Mouse (Mus musculus) small intestine, adult 2 months (tissue): ENCODE results near the gene Tnni3k. TPM values are rescaled to one million over a fixed set of nuclear protein-coding genes. Genes with fewer than 3 reads are reported as not detected.

ENCODE experiments used
- H3K27ac ChIP-seq: fragments of 200-500 bp; 2 replicates; pipeline ENCODE4 v1.5.1; 2012; ENCODE audit warnings: low read depth, low read length, control low read depth, inconsistent platforms; ENCODE audit not compliant: insufficient read depth
- H3K27me3 ChIP-seq: fragments of 200-500 bp; 2 replicates; pipeline ENCODE4 v1.6.1; 2012; ENCODE audit warnings: mild to moderate bottlenecking, moderate library complexity, low read length, inconsistent platforms; ENCODE audit not compliant: control insufficient read depth, insufficient read depth
- H3K36me3 ChIP-seq: fragments of 200-500 bp; 2 replicates; pipeline ENCODE4 v1.6.1; 2012; ENCODE audit warnings: mild to moderate bottlenecking, low read length, control low read depth, inconsistent platforms; ENCODE audit not compliant: control insufficient read depth, insufficient read depth
- H3K4me1 ChIP-seq: fragments of 200-500 bp; 2 replicates; pipeline ENCODE4 v1.6.1; 2012; ENCODE audit warnings: low read length, inconsistent platforms, mixed read lengths; ENCODE audit not compliant: control insufficient read depth, insufficient read depth, insufficient read length
- H3K4me3 ChIP-seq: fragments of 200-500 bp; 2 replicates; pipeline ENCODE4 v1.5.1; 2012; ENCODE audit warnings: low read depth, mild to moderate bottlenecking, control low read depth, inconsistent platforms, low read length, moderate library complexity
- CTCF ChIP-seq: fragments of 200-500 bp; IDR thresholded peaks from 2 replicates; pipeline ENCODE4 v1.5.1; 2012; ENCODE audit warnings: low read depth, mild to moderate bottlenecking, control low read depth, inconsistent platforms, low read length, moderate library complexity, mixed read lengths; ENCODE audit not compliant: insufficient replicate concordance, insufficient read length; ENCODE audit errors: extremely low read depth
- POLR2A ChIP-seq: fragments of 200-500 bp; IDR thresholded peaks from 2 replicates; pipeline ENCODE4 v1.6.1; 2012; ENCODE audit warnings: low read depth, mild to moderate bottlenecking, control low read depth, inconsistent platforms, low read length, moderate library complexity
- WGBS: fragments of 180-500 bp; shearing (Covaris S2); methylation state at CpG from one replicate; pipeline ENCODE4 v1.1.7; 2018; 5-methylcytosine and 5-hydroxymethylcytosine counted together
- polyA plus RNA-seq: library from polyadenylated mRNA; depleted of rRNA; stranded (reverse); fragments of >200 nt; gene quantifications from 2 replicates; pipeline ENCODE4 v1.2.3, GENCODE M21; 2012

Tnni3k gene
- polyA plus RNA-seq, 1 experiment, result 0.06 TPM

- WGBS, result 79% methylated on average over 7 of the region's 7 CpGs
- no peak for TF ChIP-seq CTCF
- Histone ChIP-seq H3K36me3 (no peaks in the 10 kb centered on the region), H3K4me3 (no peak overlapping the region), H3K4me1 (no peaks in the 10 kb centered on the region), H3K27ac (no peak overlapping the region), H3K27me3 (no peaks in the 10 kb centered on the region)
Observed at GRCm38 (mm10) chr3:154764115-154764514, 291.1 kb downstream of the Tnni3k start.

GRCm38 (mm10) chr3:154763374-154763773, 291.8 kb downstream of the Tnni3k start:
- no peaks in the 10 kb centered on the region for H3K36me3 ChIP-seq
- H3K4me1 ChIP-seq, result no peaks in the 10 kb centered on the region
- TF ChIP-seq POLR2A, result no peak
- no peak for TF ChIP-seq CTCF
- H3K4me3 ChIP-seq, result no peak overlapping the region
- no peaks in the 10 kb centered on the region for H3K27me3 ChIP-seq
- H3K27ac ChIP-seq, result no peak overlapping the region
- WGBS, result 65% methylated on average over 9 of the region's 9 CpGs

GRCm38 (mm10) chr3:154761108-154761507, 294.1 kb downstream of the Tnni3k start:
- Histone ChIP-seq H3K36me3 (no peaks in the 10 kb centered on the region), H3K4me1 (no peaks in the 10 kb centered on the region), H3K4me3 (no peak overlapping the region), H3K27ac (no peak overlapping the region), H3K27me3 (no peaks in the 10 kb centered on the region)
- TF ChIP-seq POLR2A (no peak), CTCF (no peak)
- WGBS, result 72% methylated on average over 3 of the region's 3 CpGs

GRCm38 (mm10) chr3:154758089-154758488, 297.1 kb downstream of the Tnni3k start:
- 78% methylated on average over 3 of the region's 3 CpGs for WGBS

GRCm38 (mm10) chr3:154755225-154755624, 300.0 kb downstream of the Tnni3k start:
- TF ChIP-seq CTCF (no peak), POLR2A (no peak)
- Histone ChIP-seq H3K27me3 (no peaks in the 10 kb centered on the region), H3K36me3 (no peaks in the 10 kb centered on the region), H3K4me1 (no peaks in the 10 kb centered on the region), H3K27ac (no peak overlapping the region), H3K4me3 (no peak overlapping the region)
- whole genome bisulfite sequencing, result 79% methylated on average over 3 of the region's 3 CpGs

More at GRCm38 (mm10) chr3:154758089-154758488, 297.1 kb downstream of the Tnni3k start:
- TF ChIP-seq CTCF, result no peak
- no peak for TF ChIP-seq POLR2A
- no peak overlapping the region for H3K4me3 ChIP-seq
- no peaks in the 10 kb centered on the region for H3K4me1 ChIP-seq
- H3K27me3 ChIP-seq, result no peaks in the 10 kb centered on the region
- H3K36me3 ChIP-seq, result no peaks in the 10 kb centered on the region
- H3K27ac ChIP-seq, result no peak overlapping the region

- TF ChIP-seq POLR2A, result no peak
- Histone ChIP-seq H3K4me1 (no peaks in the 10 kb centered on the region), H3K4me3 (no peak overlapping the region), H3K36me3 (no peaks in the 10 kb centered on the region), H3K27me3 (no peaks in the 10 kb centered on the region), H3K27ac (no peak overlapping the region)
- WGBS, result 41% methylated on average over 3 of the region's 3 CpGs
Observed at GRCm38 (mm10) chr3:154754505-154754904, 300.7 kb downstream of the Tnni3k start.

GRCm38 (mm10) chr3:154744317-154744716, 310.9 kb downstream of the Tnni3k start:
- no peaks in the 10 kb centered on the region for H3K36me3 ChIP-seq
- no peak overlapping the region for H3K4me3 ChIP-seq
- H3K4me1 ChIP-seq, result no peaks in the 10 kb centered on the region
- H3K27ac ChIP-seq, result no peak overlapping the region
- H3K27me3 ChIP-seq, result no peaks in the 10 kb centered on the region
- no peak for TF ChIP-seq CTCF
- no peak for TF ChIP-seq POLR2A
- WGBS, result 66% methylated on average over 2 of the region's 2 CpGs

- no peak overlapping the region for H3K4me3 ChIP-seq
- no peak for TF ChIP-seq POLR2A
- no peak for TF ChIP-seq CTCF
- H3K27ac ChIP-seq, result no peak overlapping the region
- H3K27me3 ChIP-seq, result no peaks in the 10 kb centered on the region
- H3K4me1 ChIP-seq, result no peaks in the 10 kb centered on the region
- no peaks in the 10 kb centered on the region for H3K36me3 ChIP-seq
- WGBS, result 75% methylated on average over 5 of the region's 5 CpGs
Observed at GRCm38 (mm10) chr3:154742927-154743326, 312.3 kb downstream of the Tnni3k start.
